ENCODE assay signal across 20 mouse cellular contexts in genomic region chr19:5864710-5865398, GRCm38 (mm10). TPM values are rescaled to one million over a fixed set of nuclear protein-coding genes. Genes with fewer than 3 reads are reported as not detected.
A peak's percentile ranks its signal among the peaks of the same experiment; 100 is the strongest.
DNase-seq lines count a peak whose midpoint lies in the region; ATAC-seq and TF ChIP-seq lines count a peak whose summit lies in the region.
"Had no signal": no experiment of that assay in that cellular context is flagged by ENCODE, and none has a peak within 500 bp of the region (broad histone marks: within the 10 kb centered on the region; RNA-seq: fewer than 3 reads in every experiment).

No protein-coding gene starts in this region.

- H3K9ac ChIP-seq in heart, adult 2 months (ENCODE audit: low read depth, low read length): no peak overlapping the region
- H3K9ac ChIP-seq in lung, embryonic 16.5 days (ENCODE audit: low read length): no peak overlapping the region
- H3K9ac ChIP-seq: forebrain, postnatal 0 days; hindbrain, embryonic 13.5 days had no signal

- no peak overlapping the region for H3K4me3 ChIP-seq in heart, adult 2 months
- H3K4me3 ChIP-seq in lung, embryonic 16.5 days (ENCODE audit: low read length): no peak overlapping the region
- H3K4me3 ChIP-seq: heart, embryonic 10.5 days; hindbrain, embryonic 13.5 days had no signal

- H3K27me3 ChIP-seq in heart, adult 2 months (ENCODE audit: control insufficient read depth, insufficient read depth, low read length): no peaks in the 10 kb centered on the region
- no peaks in the 10 kb centered on the region for H3K27me3 ChIP-seq in lung, embryonic 16.5 days (ENCODE audit: control insufficient read depth, insufficient read depth, low read depth, low read length)
- H3K27me3 ChIP-seq: CH12.LX; hindbrain, embryonic 13.5 days; Patski had no signal

- no peaks in the 10 kb centered on the region for H3K9me3 ChIP-seq in lung, embryonic 16.5 days (ENCODE audit: control insufficient read depth, low read length)
- H3K9me3 ChIP-seq: hindbrain, embryonic 13.5 days had no signal

- WGBS in heart, adult 2 months: 85% methylated on average over 20 of the region's 20 CpGs
- WGBS in lung, embryonic 16.5 days: 86% methylated on average over 20 of the region's 20 CpGs

- no peak for TF ChIP-seq EP300 in heart, adult 2 months (IDR thresholded peaks at IDR 0.05; ENCODE audit: insufficient read depth, low read depth, low read length)

- no peaks in the 10 kb centered on the region for H3K4me1 ChIP-seq in heart, adult 2 months (ENCODE audit: control insufficient read depth, insufficient read depth, low read length)
- H3K4me1 ChIP-seq in lung, embryonic 16.5 days (replicated peaks; ENCODE audit: control insufficient read depth, insufficient read depth, low read length): no peaks in the 10 kb centered on the region
- H3K4me1 ChIP-seq: hindbrain, embryonic 13.5 days had no signal

- ATAC-seq in lung, embryonic 16.5 days (ENCODE audit: low read depth): 0 out of 2 replicates have a peak, but pooled peaks have one; percentile 15
- ATAC-seq: forebrain, postnatal 0 days; hindbrain, postnatal 0 days; Patski had no signal

- no peaks in the 10 kb centered on the region for H3K36me3 ChIP-seq in heart, adult 2 months (ENCODE audit: control insufficient read depth, insufficient read depth, low read length)
- H3K36me3 ChIP-seq in lung, embryonic 16.5 days (ENCODE audit: control insufficient read depth, insufficient read depth, low read length): peaks cover 54% of the 10 kb centered on the region

- H3K27ac ChIP-seq in heart, adult 2 months: no peak overlapping the region
- no peak overlapping the region for H3K27ac ChIP-seq in lung, embryonic 16.5 days (ENCODE audit: low read length)
- H3K27ac ChIP-seq: hindbrain, embryonic 13.5 days; hindbrain, postnatal 0 days had no signal

- no peak overlapping the region for H3K4me2 ChIP-seq in lung, embryonic 16.5 days (ENCODE audit: low read depth, low read length)
- H3K4me2 ChIP-seq: hindbrain, embryonic 13.5 days had no signal

- no peak for TF ChIP-seq CTCF in heart, adult 2 months (IDR thresholded peaks at IDR 0.05)

- peak; percentile 90 for DNase-seq in heart, adult 11 months
- DNase-seq in heart, adult 2 months: no peak
- DNase-seq in heart, postnatal 10 days: peak; percentile 46 to 55
- no peak for DNase-seq in heart, adult 18-20 months
- DNase-seq in lung, postnatal 36 days: no peak
- DNase-seq: adrenal gland, adult 2 months; adrenal gland, postnatal 25 days; cerebellum, adult 18-20 months; cerebellum, adult 9-11 months; cerebellum, postnatal 36 days; forebrain, postnatal 0 days; gastrocnemius, postnatal 14 days; kidney, adult 2 months had no signal

- no peak for TF ChIP-seq POLR2A in heart, adult 2 months (IDR thresholded peaks at IDR 0.05; ENCODE audit: insufficient read depth, low read depth, low read length)

- intact Hi-C loops in heart, adult 2 months (cut with DNase I): loop anchor here (5.0 kb wide), 1 partner anchor 168 kb away; no protein-coding TSS in a partner anchor
- intact Hi-C loops in heart, postnatal 10 days (cut with DNase I): no loop called here

- H3K79me2 ChIP-seq in heart, adult 2 months (replicated peaks; ENCODE audit: control insufficient read depth, insufficient read depth, low read length): no peaks in the 10 kb centered on the region

RNA-seq across cellular contexts. Expression of gene Frmd8, which starts 10.2 kb away (rescaled TPM):
- 1 to 10 TPM; 7.7 to 8.4 TPM for total RNA-seq in heart, adult 2 months (2021)
- 7.0 and 9.3 TPM in 2 replicates for polyA plus RNA-seq in heart, adult 2 months (2012; rRNA removed)
- 10 to 100 TPM; 19.0 to 20.5 TPM for total RNA-seq in heart, postnatal 10 days (2021)
- 10 to 100 TPM in 1 of 2 experiments, 1 to 10 TPM in 1; 7.2 to 10.6 TPM for total RNA-seq in heart, adult 18-20 months (2021)
- polyA plus RNA-seq in lung, embryonic 16.5 days (2015; fragmentation: Nextera tagmentation; extraction: Ambion mirVana): 56.4 and 61.1 TPM in 2 replicates

RNA-seq across cellular contexts. Expression of gene Slc25a45, which starts 12.8 kb away (rescaled TPM):
- total RNA-seq in heart, adult 2 months (2021): 1 to 10 TPM; 2.8 TPM
- 7.9 and 8.2 TPM in 2 replicates for polyA plus RNA-seq in heart, adult 2 months (2012; rRNA removed)
- 1 to 10 TPM; 4.6 to 5.9 TPM for total RNA-seq in heart, postnatal 10 days (2021)
- 1 to 10 TPM; 2.6 to 2.8 TPM for total RNA-seq in heart, adult 18-20 months (2021)
- 5.7 and 6.2 TPM in 2 replicates for polyA plus RNA-seq in lung, embryonic 16.5 days (2015; fragmentation: Nextera tagmentation; extraction: Ambion mirVana)

RNA-seq across cellular contexts. Expression of gene Tigd3, which starts 29.1 kb away (rescaled TPM):
- under 1 TPM; 0.14 to 0.47 TPM for total RNA-seq in heart, adult 2 months (2021)
- 0.25 and 0.67 TPM in 2 replicates for polyA plus RNA-seq in heart, adult 2 months (2012; rRNA removed)
- total RNA-seq in heart, postnatal 10 days (2021): 1 to 10 TPM; 1.1 to 1.2 TPM
- under 1 TPM in 1 of 2 experiments, not detected in 1; 0.35 TPM for total RNA-seq in heart, adult 18-20 months (2021)
- 2.5 and 3.2 TPM in 2 replicates for polyA plus RNA-seq in lung, embryonic 16.5 days (2015; fragmentation: Nextera tagmentation; extraction: Ambion mirVana)

RNA-seq across cellular contexts. Expression of gene Dpf2, which starts 48.0 kb away (rescaled TPM):
- total RNA-seq in heart, adult 2 months (2021): 10 to 100 TPM; 82.3 to 83.5 TPM
- 71.8 and 104 TPM in 2 replicates for polyA plus RNA-seq in heart, adult 2 months (2012; rRNA removed)
- 100 to 1,000 TPM; 100 to 101 TPM for total RNA-seq in heart, postnatal 10 days (2021)
- total RNA-seq in heart, adult 18-20 months (2021): 10 to 100 TPM; 77.6 to 84.0 TPM
- polyA plus RNA-seq in lung, embryonic 16.5 days (2015; fragmentation: Nextera tagmentation; extraction: Ambion mirVana): 155 TPM in 2 replicates

RNA-seq across cellular contexts. Expression of gene Cdc42ep2, which starts 59.8 kb away (rescaled TPM):
- 1 to 10 TPM; 8.0 to 8.4 TPM for total RNA-seq in heart, adult 2 months (2021)
- polyA plus RNA-seq in heart, adult 2 months (2012; rRNA removed): 11.7 and 19.0 TPM in 2 replicates
- 10 to 100 TPM; 14.0 to 16.0 TPM for total RNA-seq in heart, postnatal 10 days (2021)
- 1 to 10 TPM; 6.6 to 9.0 TPM for total RNA-seq in heart, adult 18-20 months (2021)
- 15.6 and 17.1 TPM in 2 replicates for polyA plus RNA-seq in lung, embryonic 16.5 days (2015; fragmentation: Nextera tagmentation; extraction: Ambion mirVana)
- total RNA-seq: hematopoietic stem cell, adult 5-6 weeks had no signal

Comparison
In these comparisons a context has a peak if more than half of its experiments do, and no peak if none do; other contexts are left out.
1. DNase-seq: peak in heart, adult 11 months (single experiment) and heart, postnatal 10 days (2 of 2); none in heart, adult 2 months (0 of 2), heart, adult 18-20 months (0 of 2) and lung, postnatal 36 days (single experiment).